Mouse (Mus musculus): Measurements from ENCODE around the gene Snrnp35.

Gene Snrnp35

GRCm38 (mm10) chr5:124462297-124463025 lies 20.5 kb upstream of the Snrnp35 start:
- no peak for DNase-seq (ENCODE audit: low spot score in 2 of 2)

GRCm38 (mm10) chr5:124463462-124463861 lies 19.5 kb upstream of the Snrnp35 start:
- no peak for DNase-seq (ENCODE audit: low spot score in 2 of 2)

GRCm38 (mm10) chr5:124464905-124465304 lies 18.0 kb upstream of the Snrnp35 start:
- no peak for DNase-seq (ENCODE audit: low spot score in 2 of 2)

- no peak for DNase-seq (ENCODE audit: low spot score in 2 of 2)
Observed at GRCm38 (mm10) chr5:124467766-124468165, 15.2 kb upstream of the Snrnp35 start.

- DNase-seq (ENCODE audit: low spot score in 2 of 2), result no peak
Observed at GRCm38 (mm10) chr5:124468365-124468764, 14.6 kb upstream of the Snrnp35 start.

GRCm38 (mm10) chr5:124469486-124469885 lies 13.4 kb upstream of the Snrnp35 start:
- no peak for DNase-seq (ENCODE audit: low spot score in 2 of 2)

- no peak for DNase-seq (ENCODE audit: low spot score in 2 of 2)
Observed at GRCm38 (mm10) chr5:124470591-124471171, 12.3 kb upstream of the Snrnp35 start.

- DNase-seq (ENCODE audit: low spot score in 2 of 2), result no peak
Observed at GRCm38 (mm10) chr5:124478873-124479204, 4.1 kb upstream of the Snrnp35 start.

GRCm38 (mm10) chr5:124480119-124480518 lies 2.8 kb upstream of the Snrnp35 start:
- no peak for DNase-seq (ENCODE audit: low spot score in 2 of 2)

GRCm38 (mm10) chr5:124481714-124482113 lies 1.2 kb upstream of the Snrnp35 start:
- DNase-seq (ENCODE audit: low spot score in 2 of 2), result no peak

GRCm38 (mm10) chr5:124482436-124482965 lies 433 bp upstream of the Snrnp35 start:
- no peak for DNase-seq (ENCODE audit: low spot score in 2 of 2)

GRCm38 (mm10) chr5:124483655-124484396 lies 892 bp downstream of the Snrnp35 start:
- DNase-seq (ENCODE audit: low spot score in 2 of 2), result no peak

GRCm38 (mm10) chr5:124485654-124486053 lies 2.7 kb downstream of the Snrnp35 start:
- no peak for DNase-seq (ENCODE audit: low spot score in 2 of 2)

GRCm38 (mm10) chr5:124488885-124489284 lies 6.0 kb downstream of the Snrnp35 start:
- DNase-seq (ENCODE audit: low spot score in 2 of 2), result no peak

GRCm38 (mm10) chr5:124491732-124492131 lies 8.8 kb downstream of the Snrnp35 start:
- no peak for DNase-seq (ENCODE audit: low spot score in 2 of 2)

GRCm38 (mm10) chr5:124492618-124493017 lies 9.7 kb downstream of the Snrnp35 start:
- no peak for DNase-seq (ENCODE audit: low spot score in 2 of 2)

GRCm38 (mm10) chr5:124493455-124493854 lies 10.5 kb downstream of the Snrnp35 start:
- no peak for DNase-seq (ENCODE audit: low spot score in 2 of 2)

GRCm38 (mm10) chr5:124495547-124495946 lies 12.6 kb downstream of the Snrnp35 start:
- no peak for DNase-seq (ENCODE audit: low spot score in 2 of 2)

- DNase-seq (ENCODE audit: low spot score in 2 of 2), result no peak
Observed at GRCm38 (mm10) chr5:124496614-124497514, 13.9 kb downstream of the Snrnp35 start.

GRCm38 (mm10) chr5:124498221-124498876 lies 15.4 kb downstream of the Snrnp35 start:
- no peak for DNase-seq (ENCODE audit: low spot score in 2 of 2)

GRCm38 (mm10) chr5:124499001-124499400 lies 16.1 kb downstream of the Snrnp35 start:
- DNase-seq (ENCODE audit: low spot score in 2 of 2), result no peak

All from spleen, postnatal 4 days (tissue).